Mouse (Mus musculus) lung, postnatal 0 days (tissue): ENCODE measurements around the gene Kif21a. TPM values are rescaled to one million over a fixed set of nuclear protein-coding genes. Genes with fewer than 3 reads are reported as not detected.

ENCODE experiments used
- ATAC-seq: fragments of 200-750 bp; cut with Nextera tagmentation; 2 replicates; pipeline ENCODE4 v1.8.0; 2017; ENCODE audit warnings: moderate library complexity
- DNase-seq: peaks from one replicate; pipeline ENCODE4 v3.0.0-alpha.2; 2016; ENCODE audit warnings: low spot score
- H3K27ac ChIP-seq: fragments of 300-500 bp; sonication (generic); 2 replicates; pipeline ENCODE4 v1.5.1; 2014; ENCODE audit warnings: antibody characterized with exemption, mild to moderate bottlenecking, low read length, mixed read lengths
- H3K27me3 ChIP-seq: fragments of 300-500 bp; sonication (generic); replicated peaks from 2 replicates; pipeline ENCODE4 v1.6.1; 2014; ENCODE audit warnings: low read length, mixed read lengths; ENCODE audit not compliant: insufficient read depth
- H3K36me3 ChIP-seq: fragments of 300-500 bp; sonication (generic); 2 replicates; pipeline ENCODE4 v1.6.1; 2014; ENCODE audit warnings: low read length, mixed read lengths; ENCODE audit not compliant: insufficient read depth
- H3K4me1 ChIP-seq: fragments of 300-500 bp; sonication (generic); 2 replicates; pipeline ENCODE4 v1.6.1; 2014; ENCODE audit warnings: antibody characterized with exemption, low read depth, low read length, mixed read lengths; ENCODE audit not compliant: insufficient read depth
- H3K4me2 ChIP-seq: fragments of 300-500 bp; sonication (generic); replicated peaks from 2 replicates; pipeline ENCODE4 v1.6.1; 2014; ENCODE audit warnings: low read depth, mild to moderate bottlenecking, low read length, moderate library complexity, mixed read lengths
- H3K4me3 ChIP-seq: fragments of 300-500 bp; sonication (generic); 2 replicates; pipeline ENCODE4 v1.5.1; 2014; ENCODE audit warnings: low read depth, low read length
- H3K9ac ChIP-seq: fragments of 300-500 bp; sonication (generic); replicated peaks from 2 replicates; pipeline ENCODE4 v1.6.1; 2014; ENCODE audit warnings: low read depth, mild to moderate bottlenecking
- H3K9me3 ChIP-seq: fragments of 300-500 bp; sonication (generic); 2 replicates; pipeline ENCODE4 v1.6.1; 2016; ENCODE audit warnings: low read length, mixed read lengths
- CTCF ChIP-seq: IDR thresholded peaks from 2 replicates; pipeline ENCODE4 v1.5.1; 2016; ENCODE audit warnings: antibody characterized with exemption, mild to moderate bottlenecking
- EP300 ChIP-seq: IDR thresholded peaks from 2 replicates; pipeline ENCODE4 v1.6.1; 2016; ENCODE audit warnings: antibody characterized with exemption, mild to moderate bottlenecking, control low read depth
- WGBS: fragments of 180-500 bp; shearing (Covaris S2); extraction: QIAGEN DNeasy Blood & Tissue Kit; methylation state at CpG from one replicate; pipeline ENCODE4 v1.1.7; 2014; 5-methylcytosine and 5-hydroxymethylcytosine counted together
- polyA plus RNA-seq: library from polyadenylated mRNA; unstranded; fragments of >200 nt; fragmentation: Nextera tagmentation; extraction: Ambion mirVana; gene quantifications from 2 replicates; pipeline ENCODE4 v1.2.1, GENCODE M21; 2015

Gene Kif21a
- polyA plus RNA-seq, 1 experiment from 2014 or later = 4.6 TPM

DNA sequence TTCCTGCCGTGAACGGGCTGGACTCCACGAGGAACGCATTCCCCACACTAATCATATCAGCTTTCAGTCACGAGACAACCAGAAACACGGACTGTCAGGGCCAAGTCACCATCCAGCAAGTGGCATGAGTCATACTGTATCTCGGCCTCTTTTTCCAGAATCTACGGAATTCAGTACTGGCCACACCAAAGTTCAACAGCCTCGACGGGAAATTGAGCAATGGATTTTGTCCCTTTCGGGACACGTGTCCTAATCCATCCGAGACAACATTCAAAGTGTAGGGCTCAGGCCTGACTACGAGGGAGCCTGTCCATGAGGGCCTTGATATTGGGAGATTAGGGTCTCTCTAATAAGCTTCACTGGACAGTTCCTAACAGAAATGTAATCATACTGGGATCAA lies 57.4 kb downstream of the Kif21a start:
- TF ChIP-seq CTCF (no peak), EP300 (no peak)
- no peaks in the 10 kb centered on the region for H3K4me1 ChIP-seq
- H3K9ac ChIP-seq = no peak overlapping the region
- no peak overlapping the region for H3K4me2 ChIP-seq
- no peaks in the 10 kb centered on the region for H3K36me3 ChIP-seq
- WGBS = 74% methylated on average over 14 of the region's 14 CpGs
- H3K27me3 ChIP-seq = no peaks in the 10 kb centered on the region
- ATAC-seq = peak; percentile 38; the same call in 1 of the 2 replicates
- DNase-seq = peak; percentile 32
- H3K4me3 ChIP-seq = no peak overlapping the region
- H3K27ac ChIP-seq = no peak overlapping the region
- H3K9me3 ChIP-seq = no peaks in the 10 kb centered on the region

DNA sequence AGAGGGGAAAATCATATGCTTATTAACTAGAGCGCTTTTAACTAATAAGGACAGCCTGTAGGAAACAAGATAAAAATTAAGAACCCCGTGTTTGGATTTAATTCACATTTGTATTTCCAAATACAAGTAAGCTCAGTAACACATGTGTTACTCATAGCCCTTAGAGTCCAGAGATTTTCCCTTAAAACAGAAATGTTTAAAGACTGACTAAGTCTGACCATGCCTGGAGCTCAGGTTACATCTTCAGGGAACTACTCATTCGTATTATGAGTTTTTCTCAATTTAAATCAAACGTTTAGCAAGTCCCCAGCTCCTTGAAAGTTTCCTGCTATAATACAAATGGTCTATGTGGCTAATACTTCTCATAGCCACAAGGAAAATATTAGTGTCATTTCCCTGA lies 57.9 kb downstream of the Kif21a start:
- no peak overlapping the region for H3K9ac ChIP-seq
- no peak for DNase-seq
- H3K4me3 ChIP-seq = no peak overlapping the region
- no peak overlapping the region for H3K4me2 ChIP-seq
- no peaks in the 10 kb centered on the region for H3K4me1 ChIP-seq
- H3K36me3 ChIP-seq = no peaks in the 10 kb centered on the region
- no peak overlapping the region for H3K27ac ChIP-seq
- H3K27me3 ChIP-seq = no peaks in the 10 kb centered on the region
- no peaks in the 10 kb centered on the region for H3K9me3 ChIP-seq
- ATAC-seq = no peak
- 77% methylated on average over 4 of the region's 4 CpGs for WGBS
- no peak for TF ChIP-seq CTCF
- no peak for TF ChIP-seq EP300

DNA sequence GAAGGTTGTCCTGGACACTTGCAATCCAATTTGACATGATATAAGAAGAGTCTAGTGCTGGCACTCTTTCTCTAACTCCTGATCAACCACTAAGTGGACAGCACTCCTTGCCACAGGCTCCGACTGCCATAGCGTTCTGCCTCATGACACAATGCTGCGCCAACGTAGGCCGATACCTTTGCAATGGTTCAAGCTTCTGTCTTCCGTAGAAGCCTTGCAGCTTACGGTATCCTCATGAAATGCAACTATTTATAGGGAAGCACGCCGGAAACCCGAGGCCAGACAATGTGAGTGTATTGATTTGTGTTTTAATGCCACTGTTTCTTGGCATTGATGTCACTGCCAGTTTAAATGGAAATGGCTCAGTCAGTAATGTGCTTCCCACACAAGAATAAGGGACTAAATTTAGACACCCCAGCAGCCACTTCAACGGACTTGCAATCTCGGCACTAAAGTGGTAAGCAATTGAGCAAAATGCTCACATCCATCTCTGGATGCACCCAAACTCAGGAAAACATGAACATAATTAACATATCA lies 62.0 kb downstream of the Kif21a start:
- WGBS = 95% methylated on average over 12 of the region's 12 CpGs
- ATAC-seq (no peak), DNase-seq (no peak)
- Histone ChIP-seq H3K9me3 (no peaks in the 10 kb centered on the region), H3K27ac (no peak overlapping the region), H3K36me3 (no peaks in the 10 kb centered on the region), H3K9ac (no peak overlapping the region), H3K4me1 (no peaks in the 10 kb centered on the region), H3K4me2 (no peak overlapping the region), H3K27me3 (no peaks in the 10 kb centered on the region), H3K4me3 (no peak overlapping the region)
- no peak for TF ChIP-seq CTCF
- TF ChIP-seq EP300 = no peak

DNA sequence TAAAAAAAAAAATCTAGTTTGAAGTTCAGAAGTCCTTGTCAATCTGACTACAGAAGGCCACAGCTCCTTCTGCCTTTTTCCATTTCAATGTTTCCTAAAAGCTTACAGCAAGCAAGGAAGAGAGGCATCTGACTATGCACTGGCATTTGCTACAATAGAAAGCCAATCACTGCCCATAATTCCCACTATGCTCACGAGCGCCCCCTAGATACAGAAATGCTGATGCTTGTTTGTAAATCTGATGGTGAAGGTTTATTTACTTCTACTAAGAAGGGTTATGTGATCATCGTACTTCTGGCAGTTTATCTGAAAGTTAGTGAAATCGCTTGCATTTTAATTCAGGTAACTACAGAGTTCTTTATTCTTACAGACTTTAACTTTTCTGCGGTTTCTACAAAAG lies 73.8 kb downstream of the Kif21a start:
- H3K4me1 ChIP-seq = no peaks in the 10 kb centered on the region
- H3K36me3 ChIP-seq = peaks cover 4% of the 10 kb centered on the region; the same call in 1 of the 2 replicates
- H3K27me3 ChIP-seq = no peaks in the 10 kb centered on the region
- H3K9ac ChIP-seq = no peak overlapping the region
- DNase-seq (no peak), ATAC-seq (no peak)
- H3K9me3 ChIP-seq = no peaks in the 10 kb centered on the region
- 71% methylated on average over 5 of the region's 5 CpGs for WGBS
- H3K4me3 ChIP-seq = no peak overlapping the region
- H3K4me2 ChIP-seq = no peak overlapping the region
- H3K27ac ChIP-seq = no peak overlapping the region
- peak; percentile 40 for TF ChIP-seq CTCF
- no peak for TF ChIP-seq EP300

DNA sequence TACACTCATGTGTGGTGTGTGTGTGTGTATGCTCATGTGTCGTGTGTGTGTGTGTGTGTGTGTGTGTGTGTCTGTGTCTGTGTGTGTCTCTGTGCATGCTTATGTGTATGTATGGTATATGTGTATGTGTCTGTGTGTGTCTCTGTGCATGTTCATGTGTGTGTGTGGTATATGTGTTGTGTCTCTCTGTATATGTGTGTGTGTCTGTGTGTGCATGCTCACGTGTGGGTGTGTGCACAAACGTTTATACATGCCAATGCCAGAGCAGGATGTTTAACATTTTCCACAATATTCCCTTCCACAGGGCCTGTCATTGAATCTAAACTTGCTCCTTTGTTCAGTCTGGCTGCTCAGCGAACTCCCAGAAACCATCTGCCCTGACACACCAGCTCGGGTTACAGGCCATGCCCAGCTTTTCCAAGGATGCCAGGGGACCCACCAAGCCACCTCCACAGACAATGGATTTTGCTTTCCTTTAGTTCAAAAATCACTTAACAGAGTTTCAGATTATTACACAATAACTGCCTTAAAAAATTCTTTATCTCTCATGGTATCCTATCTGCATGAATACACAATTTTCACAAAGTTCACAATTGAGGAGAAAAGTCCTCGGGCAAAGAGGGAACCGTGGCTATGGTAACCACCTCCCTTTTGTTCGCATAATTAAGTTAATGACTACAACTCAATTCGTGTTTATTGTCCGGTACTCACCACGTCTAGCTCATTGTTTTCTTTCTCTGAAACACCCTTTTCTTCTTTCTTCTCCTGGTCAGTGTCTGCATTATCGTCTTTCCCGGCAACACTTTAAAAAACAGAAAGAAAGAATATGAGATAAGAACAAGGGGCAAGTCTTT lies 77.6 kb downstream of the Kif21a start:
- ATAC-seq (no peak), DNase-seq (no peak)

GRCm38 (mm10) chr15:90963320-90963719 lies 86.4 kb downstream of the Kif21a start:
- no peaks in the 10 kb centered on the region for H3K4me1 ChIP-seq
- H3K9me3 ChIP-seq = no peaks in the 10 kb centered on the region
- TF ChIP-seq EP300 (no peak), CTCF (no peak)
- no peaks in the 10 kb centered on the region for H3K27me3 ChIP-seq
- 66% methylated on average over 2 of the region's 2 CpGs for WGBS
- H3K4me3 ChIP-seq = no peak overlapping the region
- no peak overlapping the region for H3K4me2 ChIP-seq
- H3K9ac ChIP-seq = no peak overlapping the region
- peaks cover 15% of the 10 kb centered on the region for H3K36me3 ChIP-seq
- H3K27ac ChIP-seq = no peak overlapping the region
- ATAC-seq = no peak
- peak; percentile 44 for DNase-seq

More for the DNA sequence above, 77.6 kb downstream of the Kif21a start:
- H3K9me3 ChIP-seq = no peaks in the 10 kb centered on the region
- TF ChIP-seq CTCF (no peak), EP300 (no peak)
- no peaks in the 10 kb centered on the region for H3K4me1 ChIP-seq
- H3K27me3 ChIP-seq = no peaks in the 10 kb centered on the region
- H3K27ac ChIP-seq = no peak overlapping the region
- no peak overlapping the region for H3K9ac ChIP-seq
- no peak overlapping the region for H3K4me3 ChIP-seq
- WGBS = 74% methylated on average over 13 of the region's 13 CpGs
- H3K4me2 ChIP-seq = no peak overlapping the region
- H3K36me3 ChIP-seq = peaks cover 19% of the 10 kb centered on the region
